Mouse (Mus musculus) spleen, adult 2 months (tissue): ENCODE data around the gene Gm20219.

Experiments used
- CTCF ChIP-seq: fragments of 200-500 bp; IDR thresholded peaks from 2 replicates; pipeline ENCODE4 v1.5.1; 2011; ENCODE audit warnings: mild to moderate bottlenecking, inconsistent platforms; ENCODE audit not compliant: insufficient read depth, insufficient read length, insufficient replicate concordance; ENCODE audit errors: extremely low read depth
- POLR2A ChIP-seq: fragments of 200-500 bp; IDR thresholded peaks from 2 replicates; pipeline ENCODE4 v1.6.1; 2011; ENCODE audit warnings: low read depth, low read length, inconsistent platforms

DNA sequence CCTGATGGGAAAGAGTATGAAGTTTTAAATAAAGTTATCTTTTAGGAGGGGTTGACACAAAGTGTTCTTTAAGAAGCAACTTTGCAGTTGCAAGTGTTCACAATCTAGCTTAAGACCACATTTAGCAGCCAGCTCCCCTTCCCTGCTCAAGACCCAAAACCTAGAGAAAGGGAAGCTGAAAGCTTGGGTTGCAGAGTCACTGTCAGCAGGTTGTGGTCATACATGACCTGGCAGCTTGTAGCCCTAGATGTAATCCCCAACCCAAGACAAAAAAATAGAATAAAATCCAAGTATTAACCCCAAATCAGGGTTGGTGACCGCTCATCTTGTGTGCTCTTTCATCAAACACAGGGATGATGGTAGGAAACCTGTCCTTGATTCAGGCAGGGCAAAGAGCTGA, 28.9 kb upstream of the Gm20219 start:
- TF ChIP-seq POLR2A, result no peak
- no peak for TF ChIP-seq CTCF
